In genomic region chr5:42125562-42125961, GRCm38 (mm10) we compare ENCODE assay signal across 31 mouse cellular contexts. TPM values are rescaled to one million over a fixed set of nuclear protein-coding genes. Genes with fewer than 3 reads are reported as not detected.
"Had no signal": no experiment of that assay in that cellular context is flagged by ENCODE, and none has a peak within 500 bp of the region (broad histone marks: within the 10 kb centered on the region; RNA-seq: fewer than 3 reads in every experiment).

No protein-coding gene starts in this region.

- H3K9ac ChIP-seq: heart, embryonic 12.5 days; hindbrain, embryonic 12.5 days; hindbrain, embryonic 14.5 days; intestine, embryonic 15.5 days; limb, embryonic 12.5 days; liver, embryonic 13.5 days; liver, embryonic 15.5 days; liver, postnatal 0 days had no signal

- H3K4me3 ChIP-seq: gastrocnemius, adult 2 months; heart, embryonic 10.5 days; heart, embryonic 12.5 days; hindbrain, embryonic 10.5 days; hindbrain, embryonic 12.5 days; intestine, embryonic 15.5 days; layer of hippocampus, adult 2 months; left cerebral cortex, adult 2 months; limb, embryonic 10.5 days; limb, embryonic 12.5 days; liver, embryonic 13.5 days; liver, embryonic 15.5 days had no signal

- H3K4me2 ChIP-seq: heart, embryonic 12.5 days; hindbrain, embryonic 12.5 days; hindbrain, embryonic 14.5 days; intestine, embryonic 15.5 days; limb, embryonic 12.5 days; liver, embryonic 11.5 days; liver, embryonic 13.5 days; liver, embryonic 15.5 days had no signal

- H3K4me1 ChIP-seq: heart, embryonic 10.5 days; heart, embryonic 12.5 days; hindbrain, embryonic 10.5 days; hindbrain, embryonic 12.5 days; intestine, embryonic 15.5 days; limb, embryonic 10.5 days; limb, embryonic 12.5 days; liver, embryonic 13.5 days; liver, embryonic 15.5 days had no signal

- H3K27ac ChIP-seq: gastrocnemius, adult 2 months; heart, embryonic 10.5 days; hindbrain, embryonic 10.5 days; hindbrain, embryonic 12.5 days; hindbrain, embryonic 14.5 days; intestine, embryonic 15.5 days; layer of hippocampus, adult 2 months; left cerebral cortex, adult 2 months; limb, embryonic 10.5 days; limb, embryonic 12.5 days; liver, embryonic 13.5 days; liver, embryonic 15.5 days had no signal

- DNase-seq: gastrocnemius, adult 2 months; gastrocnemius, postnatal 10 days; gastrocnemius, postnatal 25 days; heart, adult 18-20 months; heart, postnatal 10 days; heart, postnatal 4 days; kidney, adult 2 months; kidney, adult 9 months; kidney, postnatal 36 days; liver; liver, embryonic 13.5 days; liver, postnatal 0 days had no signal

- ATAC-seq: hindbrain, embryonic 16.5 days; inflammation-experienced regulatory T-cells, adult 6 months; intestine, embryonic 15.5 days; intestine, postnatal 0 days; liver, postnatal 0 days had no signal

- H3K27me3 ChIP-seq: heart, embryonic 12.5 days; hindbrain, embryonic 12.5 days; intestine, embryonic 15.5 days; limb, embryonic 12.5 days; liver, embryonic 13.5 days; liver, embryonic 15.5 days had no signal

- H3K9me3 ChIP-seq: heart, embryonic 10.5 days; heart, embryonic 12.5 days; hindbrain, embryonic 10.5 days; hindbrain, embryonic 12.5 days; intestine, embryonic 15.5 days; limb, embryonic 10.5 days; limb, embryonic 12.5 days; liver, embryonic 13.5 days; liver, embryonic 15.5 days had no signal

- H3K36me3 ChIP-seq: heart, embryonic 10.5 days; heart, embryonic 12.5 days; hindbrain, embryonic 10.5 days; hindbrain, embryonic 12.5 days; intestine, embryonic 15.5 days; limb, embryonic 10.5 days; limb, embryonic 12.5 days; liver, embryonic 13.5 days; liver, embryonic 15.5 days had no signal

RNA-seq across cellular contexts. Expression of gene Gm16223, which starts 57.8 kb away (rescaled TPM):
- polyA plus RNA-seq: frontal cortex, adult 2 months; heart, embryonic 10.5 days; heart, embryonic 12.5 days; heart, embryonic 14.5 days; heart, embryonic 16.5 days; hindbrain, embryonic 10.5 days; hindbrain, embryonic 12.5 days; hindbrain, embryonic 16.5 days; intestine, embryonic 15.5 days; intestine, postnatal 0 days; kidney, adult 2 months; limb, embryonic 10.5 days; limb, embryonic 12.5 days; limb, embryonic 14.5 days; liver, embryonic 11.5 days; liver, embryonic 13.5 days; liver, embryonic 15.5 days; liver, postnatal 0 days had no signal
